13 mouse cellular contexts compared by ENCODE assay signal in the genomic region with DNA sequence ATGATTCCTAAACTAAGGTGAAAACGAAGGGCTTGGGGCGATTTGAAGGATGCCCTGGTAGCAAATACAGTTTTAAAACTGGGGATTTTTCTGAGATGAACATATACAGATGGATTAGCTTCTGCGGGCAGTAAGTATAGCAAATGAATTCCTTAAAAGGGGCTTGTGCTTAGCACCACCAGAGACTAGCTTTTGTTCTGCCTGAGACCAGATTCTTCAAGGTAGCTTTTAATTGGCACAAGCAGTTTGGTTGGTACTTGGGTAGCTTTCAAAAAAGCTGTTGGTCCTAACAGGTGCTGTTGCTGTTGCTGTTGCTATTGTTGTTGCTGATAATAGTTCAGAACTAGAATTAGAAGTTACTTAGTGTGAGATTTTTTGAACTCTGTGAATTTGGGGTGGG.
DNase-seq lines count a peak whose midpoint lies in the region; ATAC-seq and TF ChIP-seq lines count a peak whose summit lies in the region.
"Had no signal": no experiment of that assay in that cellular context is flagged by ENCODE, and none has a peak within 500 bp of the region (broad histone marks: within the 10 kb centered on the region; RNA-seq: fewer than 3 reads in every experiment).

No protein-coding gene starts in this region.

- peak overlapping the region; percentile 77 for H3K27ac ChIP-seq in heart, embryonic 16.5 days (ENCODE audit: low read length)
- peak overlapping the region; percentile 80 for H3K27ac ChIP-seq in lung, embryonic 14.5 days (ENCODE audit: low read depth)
- H3K27ac ChIP-seq in forebrain, embryonic 13.5 days = peak overlapping the region; percentile 72
- H3K27ac ChIP-seq in intestine, embryonic 15.5 days = peak overlapping the region; percentile 36; the same call in 1 of the 2 replicates

- no peak for ATAC-seq in heart, embryonic 16.5 days (replicated peaks; ENCODE audit: extremely low read depth, insufficient read depth, low FRiP score)
- no peak for ATAC-seq in lung, embryonic 14.5 days (ENCODE audit: insufficient read depth)
- no peak for ATAC-seq in forebrain, embryonic 13.5 days
- ATAC-seq in intestine, embryonic 15.5 days = no peak
- ATAC-seq: inflammation-experienced regulatory T-cells, adult 6 months had no signal

- no peaks in the 10 kb centered on the region for H3K27me3 ChIP-seq in heart, embryonic 16.5 days (ENCODE audit: control insufficient read depth, insufficient read depth, low read length)
- H3K27me3 ChIP-seq in lung, embryonic 14.5 days (ENCODE audit: insufficient read depth, low read length) = no peaks in the 10 kb centered on the region
- H3K27me3 ChIP-seq in forebrain, embryonic 13.5 days = no peaks in the 10 kb centered on the region
- no peaks in the 10 kb centered on the region for H3K27me3 ChIP-seq in intestine, embryonic 15.5 days (replicated peaks)

- WGBS in heart, embryonic 16.5 days = 76% methylated on average over 3 of the region's 3 CpGs
- WGBS in lung, embryonic 14.5 days = 61% methylated on average over 3 of the region's 3 CpGs
- 66% methylated on average over 3 of the region's 3 CpGs for WGBS in lung, adult 2 months
- 42% methylated on average over 3 of the region's 3 CpGs for WGBS in forebrain, embryonic 13.5 days
- 63% methylated on average over 3 of the region's 3 CpGs for WGBS in intestine, embryonic 15.5 days

- no peaks in the 10 kb centered on the region for H3K36me3 ChIP-seq in heart, embryonic 16.5 days (ENCODE audit: control insufficient read depth, insufficient read depth)
- H3K36me3 ChIP-seq in lung, embryonic 14.5 days (ENCODE audit: insufficient read depth) = no peaks in the 10 kb centered on the region
- no peaks in the 10 kb centered on the region for H3K36me3 ChIP-seq in forebrain, embryonic 13.5 days (ENCODE audit: poor library complexity, severe bottlenecking)
- H3K36me3 ChIP-seq in intestine, embryonic 15.5 days = no peaks in the 10 kb centered on the region

- H3K4me3 ChIP-seq in heart, embryonic 16.5 days (ENCODE audit: low read length) = no peak overlapping the region
- no peak overlapping the region for H3K4me3 ChIP-seq in lung, embryonic 14.5 days (ENCODE audit: low read depth, low read length)
- H3K4me3 ChIP-seq in lung, adult 2 months (replicated peaks; ENCODE audit: extremely low read depth, low read depth, low read length) = no peak overlapping the region
- H3K4me3 ChIP-seq in forebrain, embryonic 13.5 days = no peak overlapping the region
- H3K4me3 ChIP-seq in intestine, embryonic 15.5 days (replicated peaks) = no peak overlapping the region

- no peak overlapping the region for H3K4me2 ChIP-seq in heart, embryonic 16.5 days (ENCODE audit: low read depth, low read length)
- no peak overlapping the region for H3K4me2 ChIP-seq in lung, embryonic 14.5 days
- H3K4me2 ChIP-seq in forebrain, embryonic 13.5 days = peak overlapping the region; percentile 27
- no peak overlapping the region for H3K4me2 ChIP-seq in intestine, embryonic 15.5 days (replicated peaks)

- H3K9ac ChIP-seq in heart, embryonic 16.5 days (ENCODE audit: low read length) = no peak overlapping the region
- H3K9ac ChIP-seq in lung, embryonic 14.5 days = no peak overlapping the region
- no peak overlapping the region; the same call in 1 of the 2 replicates for H3K9ac ChIP-seq in forebrain, embryonic 13.5 days
- H3K9ac ChIP-seq in intestine, embryonic 15.5 days = no peak overlapping the region

- DNase-seq in heart, adult 9 months (ENCODE audit: low spot score in 2 of 2) = no peak
- no peak for DNase-seq in lung, embryonic 14.5 days
- DNase-seq in lung, adult 2 months = no peak
- no peak for DNase-seq in gastrocnemius, postnatal 25 days
- DNase-seq in kidney, postnatal 25 days = no peak
- DNase-seq: gastrocnemius, postnatal 36 days; kidney, postnatal 4 days; liver; right cerebral cortex, postnatal 4 days had no signal

- H3K9me3 ChIP-seq in heart, embryonic 16.5 days (replicated peaks; ENCODE audit: control insufficient read depth, low read length) = no peaks in the 10 kb centered on the region
- no peaks in the 10 kb centered on the region for H3K9me3 ChIP-seq in lung, embryonic 14.5 days (ENCODE audit: low read depth, low read length)
- H3K9me3 ChIP-seq in forebrain, embryonic 13.5 days (replicated peaks) = no peaks in the 10 kb centered on the region
- H3K9me3 ChIP-seq in intestine, embryonic 15.5 days = no peaks in the 10 kb centered on the region

- no peak for TF ChIP-seq CTCF in lung, embryonic 14.5 days (IDR thresholded peaks at IDR 0.05; ENCODE audit: low read depth)
- TF ChIP-seq CTCF in lung, adult 2 months (IDR thresholded peaks at IDR 0.05; ENCODE audit: insufficient read depth, low read length) = no peak

- no peak for TF ChIP-seq POLR2A in lung, adult 2 months (IDR thresholded peaks at IDR 0.05; ENCODE audit: borderline replicate concordance, extremely low read depth, low read depth, low read length)

- H3K4me1 ChIP-seq in heart, embryonic 16.5 days (ENCODE audit: control insufficient read depth, insufficient read depth, low read length) = peaks cover 33% of the 10 kb centered on the region
- H3K4me1 ChIP-seq in lung, embryonic 14.5 days (ENCODE audit: insufficient read depth) = peaks cover 28% of the 10 kb centered on the region
- peaks cover 26% of the 10 kb centered on the region for H3K4me1 ChIP-seq in lung, adult 2 months (ENCODE audit: control insufficient read depth, insufficient read depth, low read length)
- peaks cover 70% of the 10 kb centered on the region for H3K4me1 ChIP-seq in forebrain, embryonic 13.5 days
- peaks cover 16% of the 10 kb centered on the region for H3K4me1 ChIP-seq in intestine, embryonic 15.5 days (replicated peaks)
